Mouse (Mus musculus) midbrain, embryonic 14.5 days (tissue): ENCODE data around the gene Gm4788. TPM values are rescaled to one million over a fixed set of nuclear protein-coding genes. Genes with fewer than 3 reads are reported as not detected.
"Not testable (repeated sequence)": the region's sequence is repeated elsewhere in the genome, so short reads cannot be mapped to it uniquely, and the experiment has no call there.

Experiments used
- ATAC-seq: fragments of 200-750 bp; cut with Nextera tagmentation; 2 replicates; pipeline ENCODE4 v1.8.0; 2017; ENCODE audit warnings: moderate number of reproducible peaks, moderate library complexity; ENCODE audit not compliant: low FRiP score, low TSS enrichment
- DNase-seq: peaks from one replicate; pipeline ENCODE4 v3.0.0-alpha.2; 2015
- H3K27ac ChIP-seq: fragments of 300-500 bp; sonication (generic); replicated peaks from 2 replicates; pipeline ENCODE4 v1.5.1; 2014; ENCODE audit warnings: mild to moderate bottlenecking, low read depth, low read length, moderate library complexity
- H3K27me3 ChIP-seq: fragments of 300-500 bp; sonication (generic); 2 replicates; pipeline ENCODE4 v1.6.1; 2014; ENCODE audit warnings: low read length, control low read depth, mixed read lengths; ENCODE audit not compliant: control insufficient read depth, insufficient read depth
- H3K36me3 ChIP-seq: fragments of 300-500 bp; sonication (generic); 2 replicates; pipeline ENCODE4 v1.6.1; 2014; ENCODE audit warnings: low read length, control low read depth; ENCODE audit not compliant: control insufficient read depth, insufficient read depth
- H3K4me1 ChIP-seq: fragments of 300-500 bp; sonication (generic); 2 replicates; pipeline ENCODE4 v1.6.1; 2014; ENCODE audit warnings: mild to moderate bottlenecking, antibody characterized with exemption, low read length, control low read depth; ENCODE audit not compliant: control insufficient read depth, insufficient read depth
- H3K4me2 ChIP-seq: fragments of 300-500 bp; sonication (generic); 2 replicates; pipeline ENCODE4 v1.6.1; 2014; ENCODE audit warnings: mild to moderate bottlenecking, low read length, moderate library complexity
- H3K4me3 ChIP-seq: fragments of 300-500 bp; sonication (generic); replicated peaks from 2 replicates; pipeline ENCODE4 v1.5.1; 2014; ENCODE audit warnings: low read depth, low read length
- H3K9ac ChIP-seq: fragments of 300-500 bp; sonication (generic); replicated peaks from 2 replicates; pipeline ENCODE4 v1.6.1; 2014; ENCODE audit warnings: mild to moderate bottlenecking, low read length, moderate library complexity
- H3K9me3 ChIP-seq: fragments of 300-500 bp; sonication (generic); 2 replicates; pipeline ENCODE4 v1.6.1; 2016; ENCODE audit warnings: low read length, control low read depth, mixed read lengths; ENCODE audit not compliant: control insufficient read depth
- WGBS: fragments of 180-500 bp; shearing (Covaris S2); extraction: QIAGEN DNeasy Blood & Tissue Kit; methylation state at CpG from one replicate; pipeline ENCODE4 v1.1.7; 2014; 5-methylcytosine and 5-hydroxymethylcytosine counted together
- polyA plus RNA-seq: library from polyadenylated mRNA; unstranded; fragments of >200 nt; fragmentation: Nextera tagmentation; extraction: Ambion mirVana; gene quantifications from 2 replicates; pipeline ENCODE4 v1.2.1, GENCODE M21; 2014

Gene Gm4788
- polyA plus RNA-seq: not detected in 2 replicates

DNA sequence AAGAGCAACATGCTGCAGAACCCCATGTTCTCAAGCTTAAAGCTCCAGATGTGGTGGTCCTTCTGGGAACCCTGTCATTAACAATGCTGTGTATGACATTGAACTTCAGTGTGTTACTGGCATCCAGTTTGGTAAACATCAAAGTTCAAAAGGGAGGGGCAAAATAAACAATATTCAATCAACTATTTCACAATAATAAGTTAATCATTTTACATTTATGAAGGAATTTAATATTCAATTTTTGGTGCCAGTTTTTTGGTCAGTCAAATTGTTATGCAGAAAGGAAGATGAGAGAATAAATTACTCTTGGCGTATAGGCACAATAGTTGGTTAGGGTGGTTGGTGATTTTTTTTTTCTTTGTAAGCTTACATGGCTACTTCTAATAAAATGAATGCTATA is at the start of gene Gm4788:
Gm4788 (minus strand) TSS at position 101 of the 400 bp plus-strand sequence.
- 91% methylated on average over 1 of the region's 1 CpGs for WGBS
- Histone ChIP-seq H3K27ac (no peak within 1 kb of the TSS), H3K36me3 (no peaks in the 10 kb centered on the region), H3K4me1 (no peaks in the 10 kb centered on the region), H3K9me3 (no peaks in the 10 kb centered on the region), H3K4me3 (no peak within 1 kb of the TSS), H3K4me2 (no peak within 1 kb of the TSS), H3K27me3 (no peaks in the 10 kb centered on the region), H3K9ac (no peak within 1 kb of the TSS)
- ATAC-seq: no peak
- DNase-seq: no peak

GRCm38 (mm10) chr1:139808594-139808993 is 27.6 kb upstream of the Gm4788 start:
- Histone ChIP-seq H3K9me3 (no peaks in the 10 kb centered on the region), H3K27ac (no peak overlapping the region), H3K4me3 (no peak overlapping the region), H3K4me2 (no peak overlapping the region), H3K9ac (no peak overlapping the region), H3K4me1 (no peaks in the 10 kb centered on the region), H3K27me3 (no peaks in the 10 kb centered on the region), H3K36me3 (no peaks in the 10 kb centered on the region)
- no peak for DNase-seq
- ATAC-seq: no peak

DNA sequence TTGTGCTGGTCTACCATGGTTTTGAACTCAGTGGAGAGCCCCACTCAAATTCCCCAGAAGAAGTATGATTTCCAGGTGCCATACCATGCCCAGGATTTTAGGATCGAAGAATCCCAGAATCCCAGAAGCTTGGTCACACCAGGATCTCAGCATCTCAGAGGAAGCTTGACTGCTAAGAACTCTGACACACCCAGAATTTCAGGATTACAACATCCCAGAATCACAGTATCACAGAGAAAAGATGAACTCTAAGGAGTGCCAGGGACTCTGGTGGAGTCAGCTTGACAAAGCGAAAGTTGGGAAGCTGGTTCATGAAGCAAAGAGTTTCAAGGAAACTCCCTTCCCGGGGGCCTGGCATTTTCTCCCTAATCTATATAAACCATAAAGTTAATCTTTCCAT is 11.1 kb downstream of the Gm4788 start:
- not testable (repeated sequence) for H3K4me1 ChIP-seq, ATAC-seq, H3K9ac ChIP-seq, H3K27ac ChIP-seq, H3K4me3 ChIP-seq, H3K9me3 ChIP-seq, H3K27me3 ChIP-seq, H3K36me3 ChIP-seq, H3K4me2 ChIP-seq, DNase-seq
- WGBS: 96% methylated on average over 3 of the region's 3 CpGs

GRCm38 (mm10) chr1:139716681-139717080 is 64.4 kb downstream of the Gm4788 start:
- 95% methylated on average over 6 of the region's 22 CpGs for WGBS
- ATAC-seq, H3K4me3 ChIP-seq, H3K4me1 ChIP-seq, H3K27ac ChIP-seq, H3K27me3 ChIP-seq, H3K9me3 ChIP-seq, H3K36me3 ChIP-seq, H3K4me2 ChIP-seq, H3K9ac ChIP-seq, DNase-seq: not testable (repeated sequence)

- not testable (repeated sequence) for H3K4me1 ChIP-seq, H3K4me3 ChIP-seq, DNase-seq, H3K9ac ChIP-seq, H3K4me2 ChIP-seq, H3K27ac ChIP-seq, H3K9me3 ChIP-seq, H3K36me3 ChIP-seq, H3K27me3 ChIP-seq, ATAC-seq
- WGBS: 97% methylated on average over 7 of the region's 16 CpGs
Observed at GRCm38 (mm10) chr1:139716249-139716648, 64.8 kb downstream of the Gm4788 start.

- 90% methylated on average over 18 of the region's 18 CpGs for WGBS
- not testable (repeated sequence) for H3K27me3 ChIP-seq, H3K4me1 ChIP-seq, H3K27ac ChIP-seq, DNase-seq, H3K4me3 ChIP-seq, H3K9me3 ChIP-seq, ATAC-seq, H3K4me2 ChIP-seq, H3K36me3 ChIP-seq, H3K9ac ChIP-seq
Observed at GRCm38 (mm10) chr1:139649921-139650320, 131.1 kb downstream of the Gm4788 start.

Other genes starting within 250 kb of the Gm4788 start
- not detected in 2 replicates for gene Cfhr1, start 221.0 kb downstream of the Gm4788 start, polyA plus RNA-seq
- gene Cfhr2, start 77.5 kb upstream of the Gm4788 start, polyA plus RNA-seq: not detected in 2 replicates